Mouse (Mus musculus) liver, embryonic 14.5 days (tissue): ENCODE measurements at regions not wholly inside any gene's neighbourhood (a gene's known extent, or its start where the extent isn't known, plus 50 kb on each side); places are given as distances from the start of the nearest gene placed in this dataset.

ENCODE experiments used
- CTCF ChIP-seq: IDR thresholded peaks from 2 replicates; pipeline ENCODE4 v1.5.1; 2016; ENCODE audit warnings: antibody characterized with exemption, low read depth, control low read depth
- EP300 ChIP-seq: IDR thresholded peaks from 2 replicates; pipeline ENCODE4 v1.6.1; 2016; ENCODE audit warnings: antibody characterized with exemption, low read depth

GRCm38 (mm10) chr7:119333102-119333501 is 126.0 kb downstream of the Gp2 start:
- TF ChIP-seq CTCF (no peak), EP300 (no peak)
